Mouse (Mus musculus): ENCODE data around the gene Atxn2. TPM values are rescaled to one million over a fixed set of nuclear protein-coding genes. Genes with fewer than 3 reads are reported as not detected.
"Not testable (repeated sequence)": the region's sequence is repeated elsewhere in the genome, so short reads cannot be mapped to it uniquely, and the experiment has no call there.

Gene Atxn2
- total and polyA plus RNA-seq, 2 experiments: 58.5 to 92.8 TPM

DNA sequence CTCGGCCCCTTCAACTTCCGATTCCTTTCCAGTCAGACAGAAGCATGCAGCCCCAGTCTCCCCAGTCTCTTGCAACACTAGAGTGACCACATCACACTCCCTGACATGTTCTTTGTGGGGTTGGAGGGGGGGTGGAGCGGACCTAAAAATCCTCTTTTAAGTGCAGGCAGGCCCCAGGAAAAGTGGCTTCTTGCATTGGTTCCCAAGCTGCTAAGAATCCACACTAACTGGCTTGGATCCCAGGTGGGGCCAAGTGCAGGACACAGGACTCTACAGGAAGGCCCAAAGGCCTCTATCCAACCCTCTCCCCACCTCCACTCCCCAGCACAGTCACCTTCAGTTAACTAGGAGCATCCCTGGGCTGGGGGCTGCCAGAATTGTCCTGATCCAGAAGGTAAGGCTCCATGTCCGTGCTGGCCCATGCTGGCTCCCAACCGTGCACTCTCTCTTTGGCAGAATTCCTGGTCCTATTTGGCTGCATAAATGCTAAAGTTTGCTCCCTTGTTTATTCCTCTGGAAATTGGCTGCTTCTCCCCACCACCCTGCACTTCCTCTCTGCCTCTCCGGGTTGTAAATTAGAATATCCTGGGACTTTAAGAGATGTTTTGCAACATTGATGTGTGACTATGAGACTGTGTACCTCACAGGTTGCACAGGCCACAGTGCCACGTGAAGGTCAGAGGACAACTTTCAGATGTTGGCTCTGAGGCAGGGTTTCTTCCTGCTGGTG lies 20.5 kb upstream of the Atxn2 start:
- peaks cover 9% of the 10 kb centered on the region; the same call in 1 of the 2 replicates for H3K36me3 ChIP-seq (ENCODE audit: control insufficient read depth, insufficient read depth, low read length)
- no peak overlapping the region; the same call in 1 of the 2 replicates for H3K4me3 ChIP-seq (ENCODE audit: insufficient read depth, low read depth, low read length)
- peak overlapping the region; percentile 90 for H3K27ac ChIP-seq (replicated peaks; ENCODE audit: insufficient read depth, low read depth, low read length)
- 9% methylated on average over 7 of the region's 7 CpGs for WGBS
- H3K4me1 ChIP-seq (ENCODE audit: control insufficient read depth, insufficient read depth, low read length): peaks cover 37% of the 10 kb centered on the region
- DNase-seq (ENCODE audit: extremely low read depth, low read depth, low spot score): peak; percentile 100
- TF ChIP-seq POLR2A (IDR thresholded peaks at IDR 0.05; ENCODE audit: extremely low read depth, insufficient read depth, low read length): 0 out of 2 replicates have a peak, but pooled peaks have one; percentile 41
- TF ChIP-seq CTCF (IDR thresholded peaks at IDR 0.05; ENCODE audit: low read depth, low read length): no peak
- peak overlapping the region; percentile 64 for H3K9ac ChIP-seq (ENCODE audit: low read depth, low read length)
- H3K79me2 ChIP-seq (ENCODE audit: control insufficient read depth, insufficient read depth, low read length): no peaks in the 10 kb centered on the region; the same call in 1 of the 2 replicates
- H3K27me3 ChIP-seq (ENCODE audit: control insufficient read depth, insufficient read depth, low read length): no peaks in the 10 kb centered on the region

DNA sequence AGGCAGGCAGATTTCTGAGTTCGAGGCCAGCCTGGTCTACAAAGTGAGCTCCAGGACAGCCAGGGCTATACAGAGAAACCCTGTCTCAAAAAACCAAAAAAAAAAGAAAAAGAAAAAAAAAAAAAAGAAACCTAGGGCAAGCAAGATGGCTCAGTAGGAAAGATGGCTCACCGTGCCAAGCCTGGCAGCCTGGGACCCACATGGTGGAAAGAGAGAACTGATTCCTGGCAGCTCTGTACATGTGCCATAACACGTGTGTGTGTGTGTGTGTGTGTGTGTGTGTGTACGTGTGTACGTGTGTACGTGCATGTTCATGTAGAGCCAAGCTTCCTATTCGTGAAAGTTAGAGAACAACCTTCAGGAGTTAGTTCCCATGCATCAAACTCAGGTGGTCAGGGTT lies 19.7 kb upstream of the Atxn2 start:
- WGBS: 85% methylated on average over 7 of the region's 7 CpGs
- H3K9ac ChIP-seq (ENCODE audit: low read depth, low read length); H3K79me2 ChIP-seq (ENCODE audit: control insufficient read depth, insufficient read depth, low read length); DNase-seq (ENCODE audit: extremely low read depth, low read depth, low spot score); H3K36me3 ChIP-seq (ENCODE audit: control insufficient read depth, insufficient read depth, low read length); H3K27me3 ChIP-seq (ENCODE audit: control insufficient read depth, insufficient read depth, low read length); H3K4me3 ChIP-seq (ENCODE audit: insufficient read depth, low read depth, low read length): not testable (repeated sequence)
- Histone ChIP-seq H3K4me1 (ENCODE audit: control insufficient read depth, insufficient read depth, low read length) (peaks cover 38% of the 10 kb centered on the region), H3K27ac (replicated peaks; ENCODE audit: insufficient read depth, low read depth, low read length) (peak overlapping the region; percentile 49)

DNA sequence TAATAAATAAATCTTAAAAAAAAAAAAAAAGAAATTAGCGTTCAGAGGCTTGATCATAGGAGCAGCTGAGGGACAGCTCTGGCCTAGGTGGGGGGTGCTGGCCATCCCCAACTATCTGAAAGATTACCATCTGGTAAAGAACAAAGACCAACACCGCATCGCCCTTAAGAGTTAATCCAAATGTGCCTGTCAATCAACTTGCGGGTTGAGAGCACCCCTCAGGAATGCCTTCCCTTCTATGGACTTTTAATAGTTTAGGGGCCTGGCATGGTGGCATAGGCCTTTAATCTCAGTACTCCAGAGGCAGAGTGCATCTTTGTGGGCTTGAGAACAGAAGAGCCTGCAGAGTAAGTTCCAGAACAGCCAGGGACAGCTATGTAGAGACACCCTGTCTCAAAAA lies 18.2 kb upstream of the Atxn2 start:
- TF ChIP-seq CTCF (IDR thresholded peaks at IDR 0.05; ENCODE audit: low read depth, low read length): no peak
- no peak for TF ChIP-seq POLR2A (IDR thresholded peaks at IDR 0.05; ENCODE audit: extremely low read depth, insufficient read depth, low read length)
- Histone ChIP-seq H3K4me1 (ENCODE audit: control insufficient read depth, insufficient read depth, low read length) (peaks cover 31% of the 10 kb centered on the region), H3K9ac (ENCODE audit: low read depth, low read length) (no peak overlapping the region), H3K4me3 (ENCODE audit: insufficient read depth, low read depth, low read length) (no peak overlapping the region), H3K27me3 (ENCODE audit: control insufficient read depth, insufficient read depth, low read length) (no peaks in the 10 kb centered on the region), H3K36me3 (ENCODE audit: control insufficient read depth, insufficient read depth, low read length) (no peaks in the 10 kb centered on the region), H3K79me2 (ENCODE audit: control insufficient read depth, insufficient read depth, low read length) (no peaks in the 10 kb centered on the region; the same call in 1 of the 2 replicates), H3K27ac (replicated peaks; ENCODE audit: insufficient read depth, low read depth, low read length) (no peak overlapping the region)
- no peak for DNase-seq (ENCODE audit: extremely low read depth, low read depth, low spot score)
- 98% methylated on average over 4 of the region's 4 CpGs for WGBS

DNA sequence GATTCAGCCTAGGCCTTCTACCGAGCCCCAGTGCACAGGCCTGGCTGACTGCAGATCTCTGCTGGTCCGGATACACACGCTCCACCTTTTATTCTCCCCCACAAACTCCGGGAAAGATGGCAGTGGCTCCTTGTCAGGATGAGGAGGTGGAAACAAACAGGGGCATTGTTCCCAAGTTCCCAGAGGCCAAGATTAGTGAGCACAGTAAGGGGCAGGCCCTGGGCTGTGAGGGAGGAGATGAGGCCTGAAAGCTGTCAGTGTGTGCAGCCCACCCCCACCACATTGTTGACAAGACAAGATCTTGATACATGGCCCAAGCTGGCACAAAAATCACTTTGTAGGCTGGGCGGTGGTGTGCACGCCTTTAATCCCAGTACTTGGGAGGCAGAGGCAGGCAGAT lies 14.4 kb upstream of the Atxn2 start:
- TF ChIP-seq CTCF (IDR thresholded peaks at IDR 0.05; ENCODE audit: low read depth, low read length) (no peak), POLR2A (IDR thresholded peaks at IDR 0.05; ENCODE audit: extremely low read depth, insufficient read depth, low read length) (no peak)
- Histone ChIP-seq H3K9ac (ENCODE audit: low read depth, low read length) (no peak overlapping the region), H3K79me2 (ENCODE audit: control insufficient read depth, insufficient read depth, low read length) (no peaks in the 10 kb centered on the region; the same call in 1 of the 2 replicates), H3K4me3 (ENCODE audit: insufficient read depth, low read depth, low read length) (no peak overlapping the region), H3K36me3 (ENCODE audit: control insufficient read depth, insufficient read depth, low read length) (no peaks in the 10 kb centered on the region), H3K4me1 (ENCODE audit: control insufficient read depth, insufficient read depth, low read length) (peaks cover 24% of the 10 kb centered on the region), H3K27me3 (ENCODE audit: control insufficient read depth, insufficient read depth, low read length) (no peaks in the 10 kb centered on the region), H3K27ac (replicated peaks; ENCODE audit: insufficient read depth, low read depth, low read length) (peak overlapping the region; percentile 27)
- no peak for DNase-seq (ENCODE audit: extremely low read depth, low read depth, low spot score)
- 86% methylated on average over 6 of the region's 6 CpGs for WGBS

DNA sequence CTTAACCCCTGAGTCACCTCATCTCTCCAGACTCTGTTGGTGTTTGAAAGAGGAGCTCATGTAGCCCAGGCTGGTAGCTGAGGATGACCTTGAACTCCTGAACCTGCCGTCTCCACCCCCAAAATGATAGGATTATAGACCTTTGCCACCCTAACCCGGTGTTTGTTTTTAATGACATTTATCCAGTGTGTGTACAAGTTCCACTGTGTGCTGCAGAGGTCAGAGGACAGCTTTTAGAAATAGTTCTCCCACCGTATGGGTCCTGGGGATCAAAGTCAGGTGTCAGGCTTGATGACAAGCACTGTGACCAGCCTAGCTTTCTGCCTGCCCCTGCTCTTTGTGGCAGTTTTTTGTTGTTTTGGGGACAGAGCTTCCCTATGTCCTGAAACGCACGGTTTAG lies 11.2 kb upstream of the Atxn2 start:
- H3K4me1 ChIP-seq (ENCODE audit: control insufficient read depth, insufficient read depth, low read length): peaks cover 36% of the 10 kb centered on the region

DNA sequence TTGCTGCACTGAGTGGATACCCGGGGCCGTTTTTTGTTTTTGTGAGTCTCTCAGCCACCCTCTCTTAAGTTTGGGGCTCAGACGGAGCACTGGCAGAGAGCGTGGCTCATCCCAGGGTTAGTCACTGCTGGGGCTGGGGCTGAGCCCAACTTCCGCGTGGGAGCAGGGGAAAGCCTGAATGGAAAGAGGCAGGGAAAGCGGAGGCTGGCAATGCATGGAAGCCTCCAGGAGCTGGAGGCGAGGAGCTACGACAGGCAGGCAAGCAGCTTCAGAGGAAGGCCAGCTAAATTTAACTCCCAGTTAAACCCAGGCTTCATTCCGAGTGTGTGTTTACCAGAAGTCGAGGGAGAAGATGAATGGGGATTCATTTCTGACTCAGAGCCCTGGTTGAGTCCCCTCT lies 10.6 kb upstream of the Atxn2 start:
- peak overlapping the region; percentile 100 for H3K27ac ChIP-seq (replicated peaks; ENCODE audit: insufficient read depth, low read depth, low read length)
- TF ChIP-seq POLR2A (IDR thresholded peaks at IDR 0.05; ENCODE audit: extremely low read depth, insufficient read depth, low read length) (0 out of 2 replicates have a peak, but pooled peaks have one; percentile 27), CTCF (IDR thresholded peaks at IDR 0.05; ENCODE audit: low read depth, low read length) (no peak)
- DNase-seq (ENCODE audit: extremely low read depth, low read depth, low spot score): no peak
- no peaks in the 10 kb centered on the region for H3K36me3 ChIP-seq (ENCODE audit: control insufficient read depth, insufficient read depth, low read length)
- H3K4me1 ChIP-seq (ENCODE audit: control insufficient read depth, insufficient read depth, low read length): peaks cover 36% of the 10 kb centered on the region
- no peaks in the 10 kb centered on the region for H3K79me2 ChIP-seq (ENCODE audit: control insufficient read depth, insufficient read depth, low read length)
- H3K9ac ChIP-seq (ENCODE audit: low read depth, low read length): peak overlapping the region; percentile 82
- 10% methylated on average over 11 of the region's 11 CpGs for WGBS
- H3K4me3 ChIP-seq (ENCODE audit: insufficient read depth, low read depth, low read length): peak overlapping the region; percentile 9; the same call in 1 of the 2 replicates
- H3K27me3 ChIP-seq (ENCODE audit: control insufficient read depth, insufficient read depth, low read length): no peaks in the 10 kb centered on the region

More for the DNA sequence above, 11.2 kb upstream of the Atxn2 start:
- Histone ChIP-seq H3K36me3 (ENCODE audit: control insufficient read depth, insufficient read depth, low read length) (no peaks in the 10 kb centered on the region), H3K4me3 (ENCODE audit: insufficient read depth, low read depth, low read length) (no peak overlapping the region), H3K79me2 (ENCODE audit: control insufficient read depth, insufficient read depth, low read length) (no peaks in the 10 kb centered on the region), H3K27me3 (ENCODE audit: control insufficient read depth, insufficient read depth, low read length) (no peaks in the 10 kb centered on the region), H3K9ac (ENCODE audit: low read depth, low read length) (peak overlapping the region; percentile 82), H3K27ac (replicated peaks; ENCODE audit: insufficient read depth, low read depth, low read length) (peak overlapping the region; percentile 100)
- no peak for TF ChIP-seq CTCF (IDR thresholded peaks at IDR 0.05; ENCODE audit: low read depth, low read length)
- TF ChIP-seq POLR2A (IDR thresholded peaks at IDR 0.05; ENCODE audit: extremely low read depth, insufficient read depth, low read length): no peak
- 13% methylated on average over 5 of the region's 5 CpGs for whole genome bisulfite sequencing
- DNase-seq (ENCODE audit: extremely low read depth, low read depth, low spot score): peak; percentile 99
